Mouse (Mus musculus) liver, embryonic 14 days (tissue): ENCODE results near the gene 4931409K22Rik. TPM values are rescaled to one million over a fixed set of nuclear protein-coding genes. Genes with fewer than 3 reads are reported as not detected.

Source experiments
- polyA plus RNA-seq: library from polyadenylated mRNA; depleted of rRNA; stranded (reverse); fragments of >200 nt; gene quantifications from 2 replicates; pipeline ENCODE4 v1.2.3, GENCODE M21; 2012; rRNA removed

4931409K22Rik gene
- polyA plus RNA-seq: 0.02 TPM in 1 of 2 replicates, not detected in the other

GRCm38 (mm10) chr5:24556709-24557108 is at the start of gene 4931409K22Rik:
4931409K22Rik (minus strand) TSS chr5:24556809.

DNA sequence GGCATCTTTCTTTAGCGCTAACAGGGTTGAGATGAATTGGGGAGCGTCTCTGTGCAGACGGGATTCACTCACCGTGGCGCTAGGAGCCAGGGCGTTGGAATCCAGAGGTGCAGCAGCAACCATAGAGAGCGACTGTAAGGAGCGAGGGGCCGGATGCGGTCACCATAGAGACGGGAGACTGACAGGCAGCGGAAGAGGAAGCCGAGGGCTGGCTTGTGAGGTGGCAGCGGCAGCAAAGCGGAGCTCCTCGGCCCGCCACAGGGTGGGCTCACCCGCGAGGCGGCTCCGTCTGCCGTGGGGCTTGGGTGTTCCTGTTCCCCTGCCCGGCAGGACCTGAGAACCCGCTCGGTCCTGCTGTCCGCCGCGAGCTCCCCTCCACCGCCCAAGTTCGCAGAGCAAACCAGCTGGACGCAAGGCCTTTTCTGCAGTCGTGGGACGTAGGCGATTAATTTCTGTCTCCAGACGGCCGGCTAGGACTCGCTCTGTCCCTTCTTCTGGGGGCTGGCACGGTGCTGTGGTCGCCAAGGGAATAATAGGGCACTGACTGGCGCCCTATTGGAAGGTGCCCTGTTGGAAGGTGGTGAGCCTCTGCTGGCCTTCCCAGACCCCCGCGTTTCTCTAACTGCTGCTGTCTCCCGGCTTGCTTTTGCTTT is 30.1 kb upstream of the 4931409K22Rik start, which contains the start of gene Chpf2:
Chpf2 (plus strand) TSS at position 195 of the 653 bp plus-strand sequence.

DNA sequence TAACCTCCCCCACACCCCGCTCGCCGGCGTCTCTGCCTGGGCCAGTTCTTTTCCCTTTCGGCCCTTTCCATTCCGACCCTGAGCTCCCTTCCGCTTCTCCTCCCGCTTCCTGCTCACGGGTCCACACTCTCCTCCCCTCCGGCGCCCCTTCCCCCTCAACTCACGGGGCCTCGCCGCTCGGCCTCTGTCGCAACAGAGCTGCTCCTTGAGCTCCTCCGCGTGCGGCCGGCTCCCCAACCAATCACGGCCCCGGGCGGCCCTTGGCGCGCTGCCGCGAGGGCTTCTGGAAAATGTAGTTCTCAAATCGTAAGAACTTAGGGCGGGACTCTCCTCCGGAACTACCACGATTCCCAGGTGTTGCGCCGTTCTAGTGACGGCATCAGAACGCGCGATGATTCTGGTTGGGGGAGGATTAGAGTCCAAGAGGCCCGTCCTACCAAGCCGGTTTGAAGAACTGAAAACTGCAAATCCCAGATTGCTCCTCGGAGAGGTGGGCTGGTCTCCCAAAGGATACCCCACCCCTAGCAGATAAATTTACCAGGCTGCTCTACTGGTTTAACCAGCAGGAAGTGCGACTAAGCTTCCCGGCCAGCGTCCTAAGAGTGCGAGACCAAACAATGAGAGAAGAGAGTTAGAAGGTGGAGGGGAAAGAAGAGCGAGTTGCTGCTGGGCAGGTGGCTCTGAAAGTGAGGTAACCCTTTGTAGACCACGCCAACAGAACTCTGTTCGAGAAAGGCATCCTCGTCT is 20.7 kb upstream of the 4931409K22Rik start, which contains the start of gene Abcf2:
Abcf2 (minus strand) TSS at position 285 of the 747 bp plus-strand sequence.

DNA sequence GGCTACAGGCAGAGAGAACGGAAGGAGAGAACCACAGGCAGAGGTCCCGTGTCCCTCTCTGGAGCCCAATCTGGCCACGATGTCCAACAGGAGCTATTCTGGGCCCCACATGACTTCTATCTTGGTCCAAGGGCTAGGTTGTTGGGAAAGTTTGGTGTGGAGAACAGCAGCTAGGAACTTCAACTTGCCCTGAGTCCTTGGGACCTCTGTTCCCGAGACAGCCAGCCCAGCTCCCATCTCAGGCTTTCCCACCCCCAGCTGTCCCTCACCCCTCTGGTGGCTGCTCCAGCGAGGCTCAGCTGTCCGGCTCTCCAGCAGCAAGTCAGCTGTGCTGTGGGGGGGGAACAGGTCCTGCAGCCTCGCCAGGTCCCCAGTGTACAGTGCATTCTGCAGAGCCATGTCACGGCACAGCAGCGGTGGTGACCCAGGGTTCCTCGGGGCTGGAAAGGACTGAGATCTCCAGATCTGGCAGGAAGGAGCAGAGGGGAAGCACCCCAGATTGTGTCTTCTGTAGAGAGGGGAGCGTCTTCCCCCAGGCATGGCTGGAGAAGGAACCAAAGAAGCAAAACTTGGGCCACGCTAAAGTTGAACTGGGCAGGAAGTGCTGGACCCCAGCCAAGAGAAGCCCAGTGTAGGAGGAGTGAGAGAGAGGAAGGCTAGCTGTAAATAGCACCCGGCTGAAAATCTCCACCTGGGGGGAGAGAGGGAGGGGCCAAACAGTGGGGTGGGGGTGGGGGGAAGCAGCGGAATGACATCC is 16.0 kb downstream of the 4931409K22Rik start, which contains the start of gene Asb10:
Asb10 (minus strand) TSS at position 592 of the 757 bp plus-strand sequence.

DNA sequence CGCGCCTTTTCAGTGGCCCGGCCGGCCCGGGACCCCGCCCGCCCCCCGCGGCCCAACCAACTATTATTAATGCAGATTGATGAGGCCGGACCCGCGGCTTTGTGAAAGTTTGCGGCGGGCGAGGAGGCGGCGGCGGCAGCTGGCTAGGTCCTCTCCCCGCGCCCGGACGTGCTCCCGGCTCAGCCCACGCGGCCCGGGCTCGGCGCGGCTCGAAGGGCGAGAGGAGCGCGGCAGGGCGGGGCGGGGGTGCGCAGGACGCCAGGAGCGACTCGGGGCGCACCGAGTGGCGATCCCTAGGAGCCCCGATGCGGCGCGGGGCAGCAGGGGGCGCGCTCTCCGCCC is 29.7 kb downstream of the 4931409K22Rik start, which contains the start of gene Gbx1:
Gbx1 (minus strand) TSS at position 314 of the 342 bp plus-strand sequence.

Other genes with a start within 250 kb of the 4931409K22Rik start
- 0.47 and 0.57 TPM in 2 replicates for gene Kcnh2, start 205.2 kb downstream of the 4931409K22Rik start, polyA plus RNA-seq
- 1.1 and 1.3 TPM in 2 replicates for gene Nos3, start 192.0 kb downstream of the 4931409K22Rik start, polyA plus RNA-seq
- 0.52 and 0.53 TPM in 2 replicates for gene Atg9b, start 164.7 kb downstream of the 4931409K22Rik start, polyA plus RNA-seq
- 15.1 and 17.0 TPM in 2 replicates for gene Abcb8, start 163.1 kb downstream of the 4931409K22Rik start, polyA plus RNA-seq
- 0.03 and 0.05 TPM in 2 replicates for gene Asic3, start 143.4 kb downstream of the 4931409K22Rik start, polyA plus RNA-seq
- gene Cdk5, start 133.3 kb downstream of the 4931409K22Rik start, polyA plus RNA-seq: 9.4 TPM in 2 replicates
- gene Slc4a2, start 133.0 kb downstream of the 4931409K22Rik start, polyA plus RNA-seq: 9.3 and 13.0 TPM in 2 replicates
- gene Fastk, start 111.5 kb downstream of the 4931409K22Rik start, polyA plus RNA-seq: 52.7 and 57.8 TPM in 2 replicates
- 4.3 and 4.9 TPM in 2 replicates for gene Tmub1, start 109.0 kb downstream of the 4931409K22Rik start, polyA plus RNA-seq
- 15.9 and 17.7 TPM in 2 replicates for gene Agap3, start 104.6 kb downstream of the 4931409K22Rik start, polyA plus RNA-seq
- not detected in 2 replicates for gene Gbx1, start 29.6 kb downstream of the 4931409K22Rik start, polyA plus RNA-seq
- gene Asb10, start 15.8 kb downstream of the 4931409K22Rik start, polyA plus RNA-seq: 0.08 and 0.09 TPM in 2 replicates
- gene Abcf2, start 20.7 kb upstream of the 4931409K22Rik start, polyA plus RNA-seq: 31.4 and 35.9 TPM in 2 replicates
- gene Chpf2, start 29.9 kb upstream of the 4931409K22Rik start, polyA plus RNA-seq: 4.7 and 5.8 TPM in 2 replicates
- 1.1 and 1.5 TPM in 2 replicates for gene Smarcd3, start 67.6 kb upstream of the 4931409K22Rik start, polyA plus RNA-seq
- gene Nub1, start 128.7 kb upstream of the 4931409K22Rik start, polyA plus RNA-seq: 11.5 and 11.7 TPM in 2 replicates
- 1.1 and 1.2 TPM in 2 replicates for gene Wdr86, start 173.9 kb upstream of the 4931409K22Rik start, polyA plus RNA-seq
- 0.08 TPM in 1 of 2 replicates, not detected in the other for gene Crygn, start 201.2 kb upstream of the 4931409K22Rik start, polyA plus RNA-seq